Mouse (Mus musculus): ENCODE measurements around the gene Actn1.

Actn1 gene

DNA sequence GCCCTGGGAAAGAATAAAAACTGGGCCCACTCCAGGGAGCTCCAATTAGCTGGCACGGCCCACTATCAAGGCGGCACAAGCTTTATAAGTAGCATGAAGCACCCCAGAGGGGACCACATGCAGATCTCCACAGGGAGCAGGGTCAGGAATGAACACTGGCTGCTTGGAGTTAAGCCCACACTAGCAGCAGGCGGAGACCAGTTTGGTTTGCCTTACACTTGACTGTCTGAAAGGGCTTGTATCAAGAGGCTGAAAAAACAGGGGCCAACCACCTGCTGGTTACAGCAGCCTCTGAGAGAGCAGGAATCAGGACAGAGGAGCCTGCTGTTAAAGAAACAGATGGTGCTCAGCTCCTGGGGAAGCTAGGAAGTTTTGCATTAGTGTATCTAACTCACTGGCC is 32.3 kb downstream of the Actn1 start:
- no peak for DNase-seq (ENCODE audit: low spot score in 2 of 2)

DNA sequence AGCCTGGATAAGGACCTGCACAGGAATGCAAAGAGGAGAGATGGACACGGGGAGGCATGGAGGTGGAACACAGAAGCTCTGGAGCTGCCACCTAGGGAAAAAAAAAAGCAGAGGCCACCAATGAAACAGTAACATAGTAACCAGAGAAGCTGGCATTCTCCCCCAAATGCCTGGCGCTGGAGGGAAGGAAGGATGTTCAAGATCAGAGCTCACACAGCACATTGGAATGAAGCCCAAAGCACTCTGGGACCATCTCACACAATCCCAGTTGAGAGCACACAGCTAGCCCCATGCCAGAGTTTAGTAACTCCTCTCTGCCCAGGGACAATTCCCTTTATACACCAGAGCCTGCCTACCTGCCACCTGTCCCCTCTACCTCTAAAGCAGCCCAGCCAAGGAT is 34.1 kb downstream of the Actn1 start:
- no peak for DNase-seq (ENCODE audit: low spot score in 2 of 2)

DNA sequence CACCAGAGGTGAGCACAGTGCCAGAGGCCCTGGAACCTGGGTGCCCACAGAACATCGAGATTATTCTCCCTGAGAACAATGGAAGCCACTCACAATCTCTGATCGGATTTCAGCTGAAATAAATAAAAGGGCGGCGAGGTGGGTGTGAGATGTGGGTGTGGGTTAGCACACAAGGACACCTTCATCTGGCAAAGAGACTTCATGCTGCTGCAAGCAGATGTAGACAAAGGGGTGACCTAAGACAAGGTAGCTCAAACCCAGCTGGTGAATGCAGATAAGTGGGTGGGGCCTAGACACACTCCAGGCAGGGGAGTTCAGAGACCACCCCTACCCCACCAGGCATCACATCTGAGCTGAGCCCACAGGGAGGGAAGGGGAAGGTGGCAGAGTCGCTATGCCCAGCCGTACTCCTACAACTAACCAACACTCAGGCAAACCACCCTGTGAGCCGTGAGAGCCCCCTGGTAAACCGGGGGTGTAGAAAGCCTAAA is 35.9 kb downstream of the Actn1 start:
- no peak for DNase-seq (ENCODE audit: low spot score in 2 of 2)

DNA sequence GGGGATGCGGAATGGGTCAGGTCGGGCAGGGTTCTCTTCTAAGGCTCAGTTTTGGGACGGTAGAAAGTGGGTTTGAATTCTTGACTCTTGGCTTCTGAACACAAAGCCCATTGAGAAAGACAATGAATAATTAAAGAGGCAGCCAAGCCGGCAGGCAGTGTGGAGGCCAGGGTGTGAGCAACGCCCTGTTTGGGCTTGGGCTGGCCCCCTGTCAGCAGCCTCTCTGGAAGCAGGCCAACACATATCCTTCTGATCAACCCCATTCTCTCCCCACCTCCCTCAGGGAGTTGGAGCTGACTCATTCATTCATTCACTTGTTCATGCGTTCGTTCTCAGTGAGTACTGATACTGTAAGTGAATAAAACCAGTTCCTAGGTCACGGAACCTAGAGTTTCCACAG is 36.7 kb downstream of the Actn1 start:
- no peak for DNase-seq (ENCODE audit: low spot score in 2 of 2)

DNA sequence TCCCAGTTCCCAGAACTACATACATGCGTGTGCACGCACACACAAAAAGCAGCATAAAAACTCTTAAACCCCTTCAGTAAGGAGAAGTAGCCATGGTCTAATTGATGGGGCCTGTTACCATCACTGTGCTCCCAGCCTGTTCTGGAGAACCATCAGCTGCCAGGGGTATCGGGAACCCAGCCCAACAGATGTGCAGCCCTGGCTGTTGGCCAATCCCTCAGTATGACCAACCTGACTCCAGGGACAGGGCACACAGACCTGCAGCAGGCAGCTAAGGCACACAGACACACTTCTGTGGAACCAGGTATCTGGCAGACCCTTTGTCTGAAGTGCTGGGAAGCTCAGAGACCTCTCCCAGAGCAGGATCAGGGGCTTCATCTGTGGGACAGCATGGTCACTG is 37.7 kb downstream of the Actn1 start:
- DNase-seq (ENCODE audit: low spot score in 2 of 2) = no peak

DNA sequence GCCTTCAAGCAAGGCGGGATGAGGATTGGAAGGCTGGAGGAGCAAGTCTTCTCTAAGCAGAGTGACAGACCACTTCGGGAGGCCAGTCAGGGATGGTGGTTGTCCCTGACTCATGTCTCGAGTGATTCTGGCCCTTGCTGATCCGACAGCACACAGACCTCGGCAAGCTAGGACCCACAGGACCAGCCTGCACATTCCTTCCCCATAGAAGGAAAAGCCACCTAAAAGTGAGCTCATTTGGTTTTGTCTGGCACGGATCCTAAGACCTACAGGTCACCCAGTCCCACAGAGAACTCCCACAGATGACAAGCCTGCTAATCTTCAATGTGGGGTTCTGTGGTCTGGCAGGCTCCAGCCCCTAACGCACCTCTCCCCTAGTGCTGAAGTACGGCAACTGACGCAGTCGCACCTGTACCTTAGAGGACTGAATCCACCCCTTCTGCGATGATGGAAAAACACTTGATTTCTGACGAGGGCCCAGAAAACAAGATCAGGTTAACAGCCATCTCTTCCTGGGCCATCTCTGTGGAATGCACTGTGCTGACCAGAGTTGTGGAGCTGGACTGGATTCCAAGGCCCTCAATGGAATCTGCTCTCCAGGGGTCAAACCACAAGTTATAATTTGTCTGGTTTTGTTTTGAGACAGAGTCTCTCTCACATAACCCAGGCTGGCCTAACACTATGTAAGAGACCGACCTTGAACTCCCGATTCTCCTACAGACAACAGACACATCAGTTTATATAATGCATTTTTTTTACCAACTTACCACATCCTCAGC is 39.7 kb downstream of the Actn1 start:
- no peak for DNase-seq (ENCODE audit: low spot score in 2 of 2)

DNA sequence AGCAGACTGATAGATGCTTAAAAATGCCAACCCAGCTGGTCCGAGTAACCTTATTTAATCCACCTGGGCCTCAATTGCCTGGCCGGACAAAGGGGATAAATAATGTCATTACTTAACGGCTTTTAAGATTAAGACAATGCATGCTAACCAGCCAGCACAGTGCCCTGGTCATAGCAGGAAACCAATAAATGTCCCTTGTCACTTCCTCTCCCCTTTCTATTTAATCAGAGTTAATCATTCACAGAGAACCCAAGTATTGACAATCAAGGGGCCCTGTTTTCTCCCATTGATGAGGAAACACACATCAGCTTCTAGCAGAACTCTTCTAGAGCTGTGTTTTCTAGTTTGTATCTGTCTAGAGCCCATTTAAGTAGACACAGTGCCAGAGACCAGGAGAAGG is 41.4 kb downstream of the Actn1 start:
- no peak for DNase-seq (ENCODE audit: low spot score in 2 of 2)

DNA sequence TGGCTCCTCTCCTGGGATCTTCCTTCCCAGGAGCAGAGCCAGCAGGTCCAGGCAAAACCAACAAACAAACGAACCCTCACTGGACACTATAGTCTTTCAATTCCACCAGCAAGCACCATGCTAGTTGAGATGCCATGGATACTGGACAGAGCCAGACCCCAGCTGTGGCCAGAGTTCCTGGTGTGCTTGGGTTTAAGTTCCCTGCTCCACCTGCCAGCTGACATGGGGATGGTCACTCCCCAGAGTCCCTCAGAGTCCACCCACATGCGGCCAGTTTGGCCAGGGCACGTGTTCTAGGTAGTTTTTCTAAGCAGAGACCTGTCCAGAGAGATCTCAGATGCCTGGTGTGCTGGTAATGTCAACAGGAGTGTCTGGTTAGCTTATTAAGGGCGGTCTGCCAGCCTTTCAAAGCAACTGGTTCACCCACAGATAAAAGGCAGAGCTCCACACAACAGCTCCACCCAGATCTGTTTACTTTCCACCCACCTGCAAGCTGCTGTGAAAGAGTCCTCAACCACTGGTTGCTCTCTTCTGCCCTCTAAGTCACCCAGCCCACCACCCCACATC is 42.0 kb downstream of the Actn1 start:
- no peak for DNase-seq (ENCODE audit: low spot score in 2 of 2)

DNA sequence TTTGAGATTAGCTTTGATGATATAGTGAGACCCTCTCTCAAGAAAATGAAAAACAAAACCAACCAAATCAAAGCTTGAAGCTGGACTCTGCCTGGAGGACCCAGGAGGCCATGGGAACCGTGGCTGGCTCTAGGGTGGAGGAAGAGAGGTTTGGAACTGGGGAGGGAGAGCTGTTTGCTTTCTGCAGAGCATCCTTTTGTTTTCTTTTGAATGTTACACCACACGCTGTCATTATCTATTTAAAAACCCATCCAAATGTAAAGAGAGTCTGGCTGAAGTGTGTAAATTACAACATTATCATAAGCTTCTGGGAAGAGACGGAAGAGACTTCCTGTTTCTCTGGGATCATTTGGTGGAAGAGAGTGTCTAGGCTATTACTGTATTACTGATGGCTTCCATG is 43.1 kb downstream of the Actn1 start:
- no peak for DNase-seq (ENCODE audit: low spot score in 2 of 2)

DNA sequence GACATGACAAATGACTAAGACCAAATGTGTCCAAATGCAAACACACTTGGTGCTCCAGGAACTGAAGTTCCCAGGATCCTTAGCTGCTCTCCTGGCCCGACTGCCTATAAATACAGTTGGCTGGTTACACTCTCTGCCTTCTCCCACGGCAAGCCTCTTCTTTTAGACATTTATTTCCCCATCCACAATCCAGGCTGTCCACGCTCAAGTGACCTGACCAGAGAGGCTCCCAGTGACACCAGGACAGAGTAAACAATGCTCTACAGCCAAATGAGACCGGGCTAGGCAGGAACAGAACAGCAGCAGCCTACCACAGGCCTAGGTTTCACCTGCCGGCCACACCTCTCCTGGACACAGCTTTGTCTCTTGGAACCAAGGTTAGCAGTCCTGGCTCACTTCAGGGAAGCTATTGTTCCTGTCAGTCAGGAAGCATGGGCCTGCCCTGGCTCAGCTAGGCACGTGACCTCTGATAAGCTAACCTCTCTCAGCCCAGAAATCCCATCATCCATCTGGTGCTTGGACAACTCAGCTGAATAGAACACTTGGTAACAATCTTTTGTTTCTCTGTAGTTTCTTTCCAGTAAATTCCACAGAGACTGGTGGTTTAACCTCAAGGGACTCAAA is 43.8 kb downstream of the Actn1 start:
- no peak for DNase-seq (ENCODE audit: low spot score in 2 of 2)

DNA sequence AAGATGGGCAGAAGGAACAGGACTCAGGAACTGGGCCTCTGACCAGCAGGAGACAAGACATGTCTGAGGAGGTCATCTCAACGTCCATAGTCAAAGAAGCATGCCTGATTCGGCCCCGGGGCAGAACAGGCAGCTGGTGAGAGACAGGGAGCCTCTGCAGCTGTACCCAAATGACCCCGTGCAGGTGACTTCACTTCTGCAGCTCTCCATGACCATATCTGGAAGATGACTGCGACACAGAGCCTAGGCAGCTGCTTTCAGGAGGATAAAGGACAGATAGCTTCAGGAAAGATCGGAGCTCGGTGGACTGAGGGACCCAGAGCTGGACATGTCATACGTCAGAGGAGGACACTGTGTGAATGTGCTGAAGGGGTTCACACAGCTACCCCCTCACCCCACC is 46.4 kb downstream of the Actn1 start:
- DNase-seq (ENCODE audit: low spot score in 2 of 2) = no peak

DNA sequence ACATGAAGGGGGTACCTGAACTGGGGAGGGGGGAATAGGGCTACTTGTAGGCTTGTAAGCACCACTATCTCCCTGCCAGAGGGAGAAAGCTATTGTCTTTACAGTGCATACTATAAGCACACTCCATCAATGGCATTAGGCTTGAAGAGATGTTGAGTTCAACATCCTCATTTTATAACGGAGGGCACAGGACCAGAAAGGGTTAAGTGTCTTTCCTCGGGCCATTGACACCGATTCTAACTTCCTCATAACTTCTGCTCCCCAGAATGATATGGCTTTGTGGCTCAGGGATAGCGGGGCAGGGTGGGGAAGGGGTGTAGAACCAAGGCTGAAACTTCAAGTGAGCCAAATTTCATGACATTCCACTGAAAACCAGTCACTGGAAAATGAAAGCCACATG is 46.9 kb downstream of the Actn1 start:
- no peak for DNase-seq (ENCODE audit: low spot score in 2 of 2)

DNA sequence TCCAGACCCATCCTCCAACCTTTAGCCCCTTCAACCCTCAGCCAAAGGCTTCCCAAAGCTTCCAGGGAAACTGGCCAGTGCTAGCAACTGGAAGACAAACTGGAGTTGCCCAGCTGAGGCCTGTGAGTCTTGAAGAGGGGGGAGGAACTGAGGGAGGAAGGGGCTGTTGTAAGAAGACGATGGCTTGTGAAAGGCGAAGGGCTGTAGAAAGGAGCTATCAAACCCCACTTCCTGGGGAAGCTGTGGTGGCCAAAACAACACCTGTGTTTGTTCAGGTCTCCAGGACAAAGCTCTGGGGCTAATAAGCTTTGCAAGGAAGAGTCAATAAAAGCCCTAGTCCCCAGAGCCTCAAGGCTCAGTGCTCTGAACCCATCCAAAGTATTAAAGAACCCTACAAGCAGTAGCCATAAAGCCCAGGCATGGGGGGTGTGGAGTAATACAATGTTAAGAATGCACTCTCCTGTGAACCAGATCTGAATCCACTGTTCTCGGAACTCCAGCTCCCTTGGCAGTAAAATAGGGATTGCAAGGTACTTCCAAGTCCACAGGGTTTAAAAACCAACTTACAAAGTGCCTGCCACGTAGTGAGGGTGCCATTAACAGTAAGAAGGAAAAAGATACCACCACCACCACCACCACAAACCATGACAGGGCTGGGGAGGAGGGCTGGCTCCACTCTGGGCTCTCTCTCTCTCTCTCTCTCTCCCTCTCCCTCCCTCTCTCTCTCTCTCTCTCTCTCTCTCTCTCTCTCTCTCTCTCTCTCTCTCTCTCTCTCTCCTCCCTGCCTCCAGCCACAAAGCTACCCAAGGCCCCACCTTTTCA is 49.2 kb downstream of the Actn1 start:
- no peak for DNase-seq (ENCODE audit: low spot score in 2 of 2)

DNA sequence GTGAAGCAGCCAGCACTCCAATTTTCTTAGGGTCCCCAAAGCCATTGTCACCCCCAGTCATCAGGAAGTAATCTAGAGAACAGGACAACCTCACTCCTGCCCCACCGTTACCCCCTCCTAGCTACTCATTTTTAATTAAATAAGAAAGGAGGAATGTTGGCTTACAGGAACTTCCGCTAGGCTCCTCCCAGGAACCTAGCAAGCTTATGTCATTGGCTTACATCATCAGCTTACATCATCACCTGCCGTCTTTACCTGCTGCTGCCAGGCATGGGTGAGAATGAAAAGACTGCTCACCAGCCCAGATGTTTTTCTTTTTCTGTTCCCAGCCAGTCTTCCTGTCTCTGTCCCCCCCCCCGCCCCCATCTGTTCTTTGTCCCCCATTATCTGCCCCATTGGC is 50.3 kb downstream of the Actn1 start:
- no peak for DNase-seq (ENCODE audit: low spot score in 2 of 2)

DNA sequence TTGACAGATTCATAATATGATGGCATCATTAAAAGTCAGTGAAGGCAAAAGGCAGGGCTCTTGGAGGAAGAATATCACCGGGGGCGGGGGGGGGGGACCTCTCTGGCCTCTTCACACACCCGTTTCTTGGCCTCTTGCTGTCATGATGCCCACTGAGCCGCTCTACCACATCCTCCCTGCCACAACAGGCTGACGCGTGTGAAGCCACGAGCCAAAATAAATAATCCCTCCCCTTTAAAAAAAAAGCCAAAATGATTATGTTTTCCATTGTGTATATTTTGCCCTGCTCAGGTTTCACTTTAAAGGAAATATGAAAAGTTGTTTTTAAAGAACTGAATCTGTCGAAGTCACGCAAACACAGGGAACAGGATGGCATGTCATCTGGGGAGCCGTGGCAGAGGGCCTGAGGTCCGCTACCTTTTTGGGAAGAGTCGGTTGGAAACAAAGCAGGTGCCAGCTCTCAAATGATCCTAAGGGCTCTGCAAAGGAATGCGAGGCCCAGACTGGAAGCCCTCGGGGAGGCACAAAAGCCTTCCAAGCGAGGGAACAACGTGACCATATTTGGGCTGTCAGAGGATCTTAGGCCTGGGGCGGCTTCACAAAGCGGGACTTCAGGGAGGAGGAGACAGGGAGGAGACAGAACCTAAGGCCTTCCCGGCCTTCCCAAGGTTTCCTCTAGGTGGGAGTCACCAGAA is 51.9 kb downstream of the Actn1 start:
- no peak for DNase-seq (ENCODE audit: low spot score in 2 of 2)

DNA sequence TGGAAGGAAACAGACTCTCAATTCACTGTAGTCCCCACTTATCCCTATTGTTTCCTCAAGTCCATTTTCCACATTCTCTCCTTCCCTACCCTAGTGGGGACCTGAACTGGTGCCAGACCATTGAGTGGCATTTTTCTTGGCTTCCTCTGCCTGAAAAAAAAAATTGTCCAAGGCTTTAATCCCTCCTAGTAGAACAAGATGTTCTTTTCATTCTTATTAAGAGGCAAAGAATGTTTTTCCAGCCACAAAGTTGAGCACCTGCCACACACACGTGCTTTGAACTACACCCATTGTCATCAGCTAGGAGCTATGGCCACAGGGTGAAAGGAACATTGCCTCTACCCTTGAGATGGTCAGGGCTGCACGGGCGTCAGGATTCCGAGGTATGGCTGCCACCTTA is 56.9 kb downstream of the Actn1 start:
- DNase-seq (ENCODE audit: low spot score in 2 of 2) = no peak

DNA sequence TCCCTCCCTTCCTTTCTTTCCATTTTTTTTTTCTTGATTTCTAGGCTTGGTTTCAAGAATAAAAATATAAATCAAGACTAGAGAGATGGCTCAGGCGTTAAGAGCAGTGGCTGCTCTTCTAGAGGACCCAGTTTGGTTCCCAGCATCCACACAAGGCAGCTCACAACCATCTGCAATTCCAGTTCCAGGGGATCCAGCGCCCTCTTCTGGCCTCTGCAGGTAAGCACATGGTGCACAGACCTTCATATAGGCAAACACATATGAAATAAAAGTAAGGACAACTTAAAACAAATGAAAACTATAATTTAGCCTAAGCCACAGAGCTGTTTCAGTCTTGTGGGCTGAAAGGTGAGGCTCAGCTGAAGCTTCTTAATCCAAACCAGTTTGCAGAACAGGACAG is 60.4 kb downstream of the Actn1 start:
- no peak for DNase-seq (ENCODE audit: low spot score in 2 of 2)

DNA sequence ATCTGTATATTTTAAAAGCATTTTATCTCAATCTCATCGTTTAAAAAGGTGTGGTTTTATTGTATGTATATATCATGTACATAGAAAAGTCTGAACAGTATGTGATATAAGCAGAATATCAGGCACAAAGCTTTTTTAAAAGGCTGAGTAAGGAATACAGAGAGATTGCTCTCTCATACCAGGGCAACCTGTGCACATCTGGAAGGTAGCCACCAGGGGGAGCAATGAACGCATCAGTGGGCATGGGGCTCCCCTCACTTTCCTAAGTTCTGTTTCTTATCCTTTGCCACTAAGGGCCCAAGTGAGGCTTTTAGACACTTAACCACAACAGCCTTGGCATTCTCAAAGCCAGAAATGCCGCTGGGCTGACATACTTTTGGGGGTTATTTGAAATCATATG is 61.7 kb downstream of the Actn1 start:
- DNase-seq (ENCODE audit: low spot score in 2 of 2) = peak in 1 of 2 experiments; percentile 36

DNA sequence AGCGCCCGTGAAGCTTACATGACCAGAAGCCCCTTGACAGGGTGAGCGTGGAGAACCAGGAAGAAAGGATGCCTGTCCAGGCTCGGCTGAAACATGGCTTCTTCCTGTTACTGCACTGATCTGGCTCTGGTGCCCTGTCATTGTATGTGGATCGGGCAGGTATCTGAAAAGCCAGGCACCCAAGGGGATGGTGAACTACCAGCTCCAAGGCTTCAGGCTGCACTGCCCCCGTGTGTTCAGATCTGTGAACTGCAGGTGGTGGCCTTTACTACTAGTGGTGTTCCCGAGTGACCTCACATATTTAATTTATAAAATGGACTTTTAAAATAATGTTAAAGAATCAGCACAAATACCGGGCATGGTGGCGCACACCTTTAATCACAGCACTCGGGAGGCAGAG is 62.8 kb downstream of the Actn1 start:
- no peak for DNase-seq (ENCODE audit: low spot score in 2 of 2)

DNA sequence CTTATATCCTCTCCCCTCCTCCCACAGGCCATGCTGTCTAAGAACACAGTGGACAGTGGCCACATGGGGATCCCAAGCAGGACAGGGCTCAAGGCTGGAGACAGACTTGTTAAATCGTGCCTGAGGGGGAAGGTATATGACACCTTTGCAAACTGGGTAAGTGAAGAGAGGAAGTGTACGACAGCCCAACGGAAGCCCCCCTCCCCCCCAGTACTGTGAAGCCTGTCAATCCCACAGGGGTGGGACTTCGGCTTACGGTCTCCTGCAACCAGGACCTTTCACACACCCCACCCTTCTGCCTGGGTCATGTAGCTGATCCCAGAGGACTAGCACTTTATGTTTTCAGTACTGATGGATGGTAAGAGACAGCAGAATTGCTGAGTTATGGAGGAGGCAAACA is 68.4 kb downstream of the Actn1 start:
- no peak for DNase-seq (ENCODE audit: low spot score in 2 of 2)

DNA sequence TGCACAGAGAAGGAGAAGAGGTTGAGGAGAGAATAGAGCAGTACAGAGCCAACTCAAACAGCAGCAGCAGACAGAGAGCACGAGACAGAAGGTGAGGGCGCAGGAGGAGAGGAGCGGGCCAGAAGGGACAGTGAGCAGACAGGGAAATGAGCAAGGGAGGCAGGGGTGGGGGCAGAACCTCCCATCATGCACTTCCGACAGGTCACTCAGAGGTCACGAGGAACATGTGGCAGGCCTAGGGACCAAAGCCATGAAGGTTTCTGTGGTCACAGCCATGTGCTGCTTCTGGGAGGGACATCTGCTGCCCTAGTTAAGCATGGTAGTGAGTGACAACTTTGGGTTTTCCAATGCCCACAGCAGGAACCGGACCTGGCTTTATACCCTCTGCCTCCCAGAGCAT is 68.8 kb downstream of the Actn1 start:
- no peak for DNase-seq (ENCODE audit: low spot score in 2 of 2)

DNA sequence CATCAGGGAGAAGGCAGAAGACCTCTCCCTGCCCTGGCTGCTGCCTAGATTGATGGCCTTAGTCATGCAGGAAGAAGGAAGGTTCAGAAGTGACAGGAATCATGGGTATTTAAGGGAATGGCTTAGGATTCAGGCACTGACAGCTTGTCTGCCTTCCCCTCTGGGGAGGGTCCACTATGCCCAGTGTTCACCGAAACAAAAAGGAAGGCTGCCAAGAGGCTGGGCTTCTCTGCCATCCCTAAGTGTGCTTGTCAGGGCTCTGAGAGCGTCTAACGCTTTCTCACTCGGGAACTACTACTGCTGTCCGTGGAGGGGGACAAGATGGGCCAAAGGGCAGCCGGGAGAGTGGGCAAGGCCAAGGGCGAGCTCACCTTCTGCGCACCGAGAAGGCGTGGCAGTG is 69.3 kb downstream of the Actn1 start:
- no peak for DNase-seq (ENCODE audit: low spot score in 2 of 2)

Data from urinary bladder, adult 18-20 months (tissue).